Mouse (Mus musculus) embryonic fibroblast, embryonic 13.5 days (primary cell): Measurements from ENCODE around the gene Fscn1. TPM values are rescaled to one million over a fixed set of nuclear protein-coding genes. Genes with fewer than 3 reads are reported as not detected.

Experiments used
- H3K27ac ChIP-seq: 2 replicates; pipeline ENCODE4 v1.5.1; 2012; ENCODE audit warnings: low read length, control low read depth, inconsistent platforms; ENCODE audit not compliant: insufficient read depth
- H3K4me1 ChIP-seq: 2 replicates; pipeline ENCODE4 v1.6.1; 2011; ENCODE audit warnings: low read length; ENCODE audit not compliant: control insufficient read depth, insufficient read depth
- H3K4me3 ChIP-seq: 2 replicates; pipeline ENCODE4 v1.5.1; 2011; ENCODE audit warnings: mild to moderate bottlenecking, control low read depth, low read length; ENCODE audit not compliant: insufficient read depth
- CTCF ChIP-seq: IDR thresholded peaks from 2 replicates; pipeline ENCODE4 v1.5.1; 2011; ENCODE audit warnings: mild to moderate bottlenecking, control low read depth, low read length, moderate library complexity, borderline replicate concordance; ENCODE audit not compliant: insufficient read depth
- POLR2A ChIP-seq: IDR thresholded peaks from 2 replicates; pipeline ENCODE4 v1.6.1; 2011; ENCODE audit warnings: low read depth, mild to moderate bottlenecking, control low read depth, low read length, moderate library complexity
- polyA plus RNA-seq: library from polyadenylated mRNA; stranded (reverse); fragments of >200 nt; gene quantifications from 2 replicates; pipeline ENCODE4 v1.2.4, GENCODE M21; 2011; ENCODE audit warnings: low read depth; ENCODE audit not compliant: missing spikeins, insufficient read length

Gene Fscn1
- polyA plus RNA-seq, 1 experiment, result 323 TPM

DNA sequence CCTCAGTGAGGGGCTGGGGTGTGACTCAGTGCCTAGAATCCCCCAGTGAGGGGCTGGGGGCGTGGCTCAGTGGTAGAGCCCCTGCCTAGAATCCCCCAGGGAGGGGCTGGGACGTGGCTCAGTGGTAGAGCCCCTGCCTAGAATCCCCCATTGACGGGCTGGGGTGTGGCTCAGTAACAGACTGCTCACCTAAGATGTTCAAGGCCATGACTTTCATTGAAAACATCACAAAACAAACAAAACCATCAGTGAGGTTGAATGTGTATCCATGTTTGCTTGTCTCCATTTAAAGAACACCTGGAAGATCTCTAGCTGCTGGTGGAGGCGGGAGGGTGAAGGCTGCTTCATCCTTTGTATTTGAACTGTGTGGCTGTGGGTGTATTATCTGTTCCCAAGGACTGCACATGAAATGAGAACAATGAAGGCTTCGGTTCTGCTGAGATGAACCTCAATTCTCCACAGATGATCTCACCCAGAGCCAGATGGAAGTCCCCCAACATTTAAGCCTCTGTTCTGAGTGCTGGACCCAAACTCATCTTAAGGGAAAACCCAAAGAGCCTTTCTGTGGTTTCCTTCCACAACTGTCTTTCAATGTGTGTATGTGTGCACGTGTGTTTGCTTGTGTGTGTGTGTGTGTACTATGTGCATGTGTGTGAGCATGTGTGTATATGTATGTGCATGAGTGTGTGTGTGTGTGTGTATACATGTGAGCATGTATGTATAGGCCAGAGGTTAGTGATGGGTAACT, 3.0 kb upstream of the Fscn1 start:
- Histone ChIP-seq H3K4me1 (0 out of 2 replicates have a peak, but pooled peaks cover 6% of the 10 kb centered on the region), H3K27ac (no peak overlapping the region), H3K4me3 (no peak overlapping the region)
- TF ChIP-seq POLR2A (no peak), CTCF (no peak)

DNA sequence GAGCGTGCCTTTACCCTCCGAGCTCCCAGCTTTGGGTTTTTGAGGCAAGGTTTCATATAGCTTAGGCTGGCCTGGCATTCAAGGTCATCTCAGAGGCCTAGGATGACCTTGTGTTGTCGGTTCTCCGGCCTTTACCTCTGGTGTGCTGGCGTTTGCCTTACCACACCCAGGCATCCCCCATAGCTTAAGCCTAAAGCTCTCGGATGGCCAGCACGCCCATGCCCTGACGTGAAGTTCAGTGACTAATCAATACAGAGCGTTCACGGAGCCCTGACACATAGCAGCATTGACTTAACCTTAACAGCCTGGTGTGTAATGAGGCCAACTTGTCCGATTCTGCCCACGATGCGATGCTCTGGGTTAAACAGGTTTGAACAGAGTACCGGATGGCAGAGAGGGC, 1.7 kb upstream of the Fscn1 start:
- H3K4me1 ChIP-seq, result 0 out of 2 replicates have a peak, but pooled peaks cover 6% of the 10 kb centered on the region
- no peak overlapping the region for H3K4me3 ChIP-seq
- no peak for TF ChIP-seq CTCF
- TF ChIP-seq POLR2A, result no peak
- H3K27ac ChIP-seq, result no peak overlapping the region

DNA sequence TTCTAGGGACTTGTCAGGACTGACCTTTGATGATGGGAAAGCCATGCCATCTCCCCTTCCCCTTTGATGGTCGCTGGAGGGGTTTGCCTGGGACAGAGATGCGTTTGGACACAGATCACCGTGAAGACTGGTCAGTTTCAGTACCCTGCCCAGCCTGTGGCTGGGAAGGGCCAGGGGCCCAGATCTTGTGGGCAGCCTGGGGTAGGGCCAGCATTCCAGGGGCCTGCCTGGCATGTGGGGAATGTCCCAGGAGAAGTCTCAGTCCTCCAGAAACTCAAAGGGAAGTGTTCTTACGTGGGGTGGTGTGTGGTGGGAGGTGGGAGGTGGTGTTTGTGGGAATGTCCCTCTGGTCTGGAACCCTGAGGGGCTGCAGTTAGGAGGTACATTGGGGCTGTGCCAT, 987 bp upstream of the Fscn1 start:
- peak overlapping the region; percentile 20; the same call in 1 of the 2 replicates for H3K27ac ChIP-seq
- no peak overlapping the region for H3K4me3 ChIP-seq
- no peak for TF ChIP-seq CTCF
- no peak for TF ChIP-seq POLR2A
- 0 out of 2 replicates have a peak, but pooled peaks cover 6% of the 10 kb centered on the region for H3K4me1 ChIP-seq

GRCm38 (mm10) chr5:142960775-142961271, 680 bp downstream of the Fscn1 start:
- H3K4me1 ChIP-seq, result 0 out of 2 replicates have a peak, but pooled peaks cover 6% of the 10 kb centered on the region
- TF ChIP-seq POLR2A (no peak; the same call in 1 of the 2 replicates), CTCF (no peak)
- peak overlapping the region; percentile 96 for H3K27ac ChIP-seq
- H3K4me3 ChIP-seq, result peak overlapping the region; percentile 71

DNA sequence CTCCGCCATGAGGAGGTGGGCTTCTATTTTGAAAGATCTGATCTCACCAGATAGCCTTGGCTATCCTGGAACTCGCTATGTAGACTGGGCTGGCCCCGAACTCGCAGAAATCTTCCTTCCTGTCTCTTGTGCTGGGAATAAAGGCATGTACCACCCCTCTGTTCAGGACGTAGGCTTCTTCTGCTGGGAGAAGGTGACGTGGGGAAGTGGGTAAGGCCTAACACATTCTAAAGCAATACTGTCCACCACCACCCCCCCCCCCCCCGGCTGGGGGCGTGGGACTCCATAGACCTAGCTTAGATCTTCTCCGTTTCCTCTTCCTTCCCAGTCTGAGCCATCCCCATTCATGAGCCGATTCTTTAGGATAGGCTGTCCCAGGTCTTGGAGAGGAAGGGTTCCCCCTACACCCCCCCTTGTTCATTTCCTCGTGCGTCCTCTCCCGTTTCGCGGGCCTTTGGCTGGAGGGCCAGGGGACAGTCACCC, 1.3 kb downstream of the Fscn1 start:
- Histone ChIP-seq H3K4me3 (peak overlapping the region; percentile 71), H3K27ac (peak overlapping the region; percentile 96), H3K4me1 (peaks cover 6% of the 10 kb centered on the region; the same call in 1 of the 2 replicates)
- TF ChIP-seq CTCF (no peak), POLR2A (peak; percentile 71)

DNA sequence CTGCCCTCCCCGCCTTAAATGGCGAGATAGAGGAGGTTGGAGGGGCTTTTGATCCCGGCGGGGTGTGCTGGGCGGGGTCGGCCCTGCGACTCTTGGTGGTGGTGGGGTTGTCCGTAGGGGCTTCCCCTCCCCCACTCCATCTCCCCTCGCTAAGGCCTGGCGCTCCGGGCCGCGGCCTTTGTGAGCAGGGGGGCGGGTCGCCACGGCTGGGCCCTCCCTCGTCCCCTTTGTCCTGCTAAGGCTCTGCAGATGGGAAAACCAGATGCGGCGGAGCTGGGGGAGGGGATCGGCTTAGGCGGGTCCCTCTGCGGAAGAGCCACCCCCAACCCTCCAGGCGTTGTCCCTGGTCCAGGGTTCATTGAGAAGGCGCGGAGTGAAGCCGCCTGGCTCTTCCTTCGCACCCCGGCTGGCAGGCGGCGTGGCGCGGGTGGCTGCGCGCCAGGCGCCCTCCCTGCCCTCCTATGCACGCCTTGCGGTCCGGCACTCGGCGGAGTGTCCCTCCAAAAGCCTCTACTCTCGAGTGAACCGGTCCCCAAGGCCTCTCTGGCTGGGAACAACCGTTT, 1.8 kb downstream of the Fscn1 start:
- TF ChIP-seq POLR2A, result peak; percentile 49
- TF ChIP-seq CTCF, result no peak
- Histone ChIP-seq H3K27ac (peak overlapping the region; percentile 96), H3K4me1 (peaks cover 6% of the 10 kb centered on the region; the same call in 1 of the 2 replicates), H3K4me3 (peak overlapping the region; percentile 71)

DNA sequence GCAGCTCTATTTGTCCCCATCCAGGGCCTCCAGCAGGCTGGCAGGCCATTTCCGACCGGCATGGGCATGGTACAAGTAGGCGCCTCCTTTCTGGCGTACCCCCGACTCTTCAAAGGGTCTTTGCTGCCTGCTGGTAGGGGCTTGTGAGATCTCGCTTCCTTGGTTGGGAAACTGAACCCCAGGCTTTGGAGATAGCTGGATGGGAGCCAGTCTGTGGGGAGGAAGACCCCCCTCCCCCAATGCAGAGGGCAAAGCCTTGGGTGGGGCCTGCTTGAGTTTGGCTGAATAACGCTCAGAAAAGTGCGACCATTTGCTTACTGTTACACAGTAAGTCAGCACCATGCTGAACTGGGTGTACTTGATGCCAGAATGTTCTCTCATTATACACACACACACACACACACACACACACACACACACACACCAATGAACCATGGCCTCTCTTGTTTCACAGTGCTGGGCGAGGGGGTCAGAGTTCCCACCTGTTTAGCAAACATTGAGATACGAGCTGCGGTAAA, 2.4 kb downstream of the Fscn1 start:
- H3K4me3 ChIP-seq, result peak overlapping the region; percentile 71
- H3K27ac ChIP-seq, result peak overlapping the region; percentile 96
- H3K4me1 ChIP-seq, result peaks cover 6% of the 10 kb centered on the region; the same call in 1 of the 2 replicates
- peak; percentile 42; the same call in 1 of the 2 replicates for TF ChIP-seq POLR2A
- TF ChIP-seq CTCF, result no peak

DNA sequence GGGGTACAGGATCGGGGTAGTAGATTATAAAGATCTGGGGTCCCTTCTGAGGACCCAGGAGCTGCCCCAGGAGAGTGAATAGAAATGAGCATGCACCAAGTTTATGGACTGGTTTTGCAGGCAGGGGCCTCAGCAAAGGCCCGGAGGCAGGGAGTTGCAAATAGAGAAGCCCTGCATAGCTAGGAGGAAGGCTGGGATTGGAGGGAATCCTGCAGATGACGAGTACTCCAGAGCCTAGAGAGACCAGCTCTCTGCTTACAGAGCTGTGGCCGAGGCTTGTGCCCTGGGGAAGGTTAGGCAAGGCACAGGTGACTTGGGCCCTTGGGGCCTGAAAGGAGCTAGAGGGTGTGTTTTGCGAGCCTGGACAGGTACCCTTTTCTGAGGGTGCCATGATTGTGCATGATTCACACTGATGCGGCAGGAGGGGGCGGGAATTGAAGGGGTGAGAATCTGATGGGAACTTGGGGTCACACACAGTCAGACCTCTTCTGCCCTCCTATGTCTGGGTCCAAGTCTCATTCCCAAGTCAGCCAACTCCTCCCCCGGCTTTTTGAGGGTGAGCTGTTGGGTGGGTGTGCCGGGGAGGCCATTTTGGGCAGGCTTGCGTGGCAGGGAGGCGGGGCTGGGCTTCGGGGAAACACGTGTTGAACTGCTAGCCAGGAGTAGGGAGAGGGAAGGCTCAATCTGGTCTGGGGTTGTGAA, 3.0 kb downstream of the Fscn1 start:
- peak overlapping the region; percentile 96 for H3K27ac ChIP-seq
- H3K4me1 ChIP-seq, result peaks cover 6% of the 10 kb centered on the region; the same call in 1 of the 2 replicates
- TF ChIP-seq POLR2A, result peak; percentile 73
- no peak for TF ChIP-seq CTCF
- H3K4me3 ChIP-seq, result peak overlapping the region; percentile 71

GRCm38 (mm10) chr5:142963705-142964494, 3.8 kb downstream of the Fscn1 start:
- Histone ChIP-seq H3K4me1 (peaks cover 3% of the 10 kb centered on the region; the same call in 1 of the 2 replicates), H3K4me3 (peak overlapping the region; percentile 71), H3K27ac (peak overlapping the region; percentile 51)
- TF ChIP-seq CTCF, result no peak
